Mouse (Mus musculus) kidney, postnatal 0 days (tissue): ENCODE results near the gene Serbp1. TPM values are rescaled to one million over a fixed set of nuclear protein-coding genes. Genes with fewer than 3 reads are reported as not detected.
A peak's percentile ranks its signal among the peaks of the same experiment; 100 is the strongest.

Experiments
- ATAC-seq: fragments of 200-750 bp; cut with Nextera tagmentation; replicated peaks from 2 replicates; pipeline ENCODE4 v1.8.0; 2017; ENCODE audit warnings: low read depth, moderate number of reproducible peaks, moderate TSS enrichment, moderate library complexity; ENCODE audit not compliant: low FRiP score
- DNase-seq: peaks from one replicate; pipeline ENCODE4 v3.0.0-alpha.2; 2016; ENCODE audit warnings: low spot score
- H3K27ac ChIP-seq: fragments of 300-500 bp; sonication (generic); 2 replicates; pipeline ENCODE4 v1.5.1; 2014; ENCODE audit warnings: mild to moderate bottlenecking
- H3K27me3 ChIP-seq: fragments of 300-500 bp; sonication (generic); 2 replicates; pipeline ENCODE4 v1.6.1; 2014; ENCODE audit warnings: low read length, mixed read lengths; ENCODE audit not compliant: insufficient read depth
- H3K36me3 ChIP-seq: fragments of 300-500 bp; sonication (generic); 2 replicates; pipeline ENCODE4 v1.6.1; 2014; ENCODE audit warnings: low read length, mixed read lengths; ENCODE audit not compliant: insufficient read depth
- H3K4me1 ChIP-seq: fragments of 300-500 bp; sonication (generic); replicated peaks from 2 replicates; pipeline ENCODE4 v1.6.1; 2014; ENCODE audit warnings: antibody characterized with exemption, low read length, mixed read lengths; ENCODE audit not compliant: insufficient read depth
- H3K4me2 ChIP-seq: fragments of 300-500 bp; sonication (generic); 2 replicates; pipeline ENCODE4 v1.6.1; 2014; ENCODE audit warnings: mild to moderate bottlenecking, low read length, moderate library complexity, mixed read lengths
- H3K4me3 ChIP-seq: fragments of 300-500 bp; sonication (generic); replicated peaks from 2 replicates; pipeline ENCODE4 v1.5.1; 2014; ENCODE audit warnings: low read depth, low read length
- H3K9ac ChIP-seq: fragments of 300-500 bp; sonication (generic); 2 replicates; pipeline ENCODE4 v1.6.1; 2014; ENCODE audit warnings: low read depth, low read length
- H3K9me3 ChIP-seq: fragments of 300-500 bp; sonication (generic); replicated peaks from 2 replicates; pipeline ENCODE4 v1.6.1; 2016; ENCODE audit warnings: low read length, inconsistent platforms, mixed read lengths
- CTCF ChIP-seq: IDR thresholded peaks from 2 replicates; pipeline ENCODE4 v1.5.1; 2016; ENCODE audit warnings: antibody characterized with exemption, low read depth, mild to moderate bottlenecking, moderate library complexity
- WGBS: fragments of 180-500 bp; shearing (Covaris S2); extraction: QIAGEN DNeasy Blood & Tissue Kit; methylation state at CpG from one replicate; pipeline ENCODE4 v1.1.7; 2014; 5-methylcytosine and 5-hydroxymethylcytosine counted together
- polyA plus RNA-seq: library from polyadenylated mRNA; unstranded; fragments of >200 nt; fragmentation: Nextera tagmentation; extraction: Ambion mirVana; gene quantifications from 2 replicates; pipeline ENCODE4 v1.2.1, GENCODE M21; 2015

Gene Serbp1
- polyA plus RNA-seq, 1 experiment from 2014 or later = 371 TPM

DNA sequence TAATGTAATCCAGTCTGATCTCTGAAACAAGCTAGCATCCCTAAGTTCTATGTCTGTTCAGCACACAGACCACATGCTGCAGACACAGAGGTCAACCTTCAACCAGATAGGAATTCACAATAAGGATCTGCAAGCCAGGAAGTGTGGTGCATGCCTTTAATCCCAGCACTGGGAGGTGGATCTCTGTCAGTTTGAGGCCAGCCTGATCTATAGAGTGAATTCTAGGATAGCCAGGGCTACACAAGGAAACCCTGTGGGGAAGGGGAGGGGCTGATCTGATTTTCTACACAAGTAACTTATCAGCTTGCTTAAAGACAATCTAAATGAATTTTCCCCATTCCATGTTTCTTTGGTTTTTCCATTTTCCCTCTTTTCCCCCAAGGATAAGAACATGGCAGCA lies 17.2 kb upstream of the Serbp1 start:
- Histone ChIP-seq H3K36me3 (no peaks in the 10 kb centered on the region), H3K4me2 (no peak overlapping the region), H3K9me3 (no peaks in the 10 kb centered on the region), H3K4me3 (no peak overlapping the region), H3K27me3 (no peaks in the 10 kb centered on the region), H3K27ac (no peak overlapping the region), H3K4me1 (no peaks in the 10 kb centered on the region), H3K9ac (no peak overlapping the region)
- no peak for TF ChIP-seq CTCF
- no peak for DNase-seq
- no peak for ATAC-seq

DNA sequence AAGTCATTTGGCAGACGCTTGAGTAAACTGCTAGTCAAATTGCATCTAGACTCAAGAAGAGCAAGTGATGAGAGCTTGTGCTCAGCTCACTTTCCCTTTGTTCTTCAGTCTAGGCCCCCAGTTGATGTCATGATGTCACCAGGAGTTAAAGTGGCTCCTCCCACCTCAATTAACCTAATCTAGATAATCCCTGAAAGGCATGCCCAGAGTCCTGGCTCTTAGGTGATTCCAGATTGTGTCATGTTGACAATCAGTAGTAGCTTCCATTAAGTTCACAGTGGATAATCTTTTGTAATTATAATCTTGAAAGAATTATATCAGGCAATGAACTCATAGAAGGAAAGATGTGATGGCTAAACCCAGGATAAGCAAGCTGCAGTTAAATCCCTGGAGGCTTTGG lies 14.9 kb upstream of the Serbp1 start:
- no peak for ATAC-seq
- Histone ChIP-seq H3K27ac (no peak overlapping the region), H3K27me3 (no peaks in the 10 kb centered on the region), H3K9ac (no peak overlapping the region), H3K36me3 (no peaks in the 10 kb centered on the region), H3K9me3 (no peaks in the 10 kb centered on the region), H3K4me1 (no peaks in the 10 kb centered on the region), H3K4me2 (no peak overlapping the region), H3K4me3 (no peak overlapping the region)
- no peak for DNase-seq
- no peak for TF ChIP-seq CTCF
- WGBS = 82% methylated on average over 1 of the region's 1 CpGs

DNA sequence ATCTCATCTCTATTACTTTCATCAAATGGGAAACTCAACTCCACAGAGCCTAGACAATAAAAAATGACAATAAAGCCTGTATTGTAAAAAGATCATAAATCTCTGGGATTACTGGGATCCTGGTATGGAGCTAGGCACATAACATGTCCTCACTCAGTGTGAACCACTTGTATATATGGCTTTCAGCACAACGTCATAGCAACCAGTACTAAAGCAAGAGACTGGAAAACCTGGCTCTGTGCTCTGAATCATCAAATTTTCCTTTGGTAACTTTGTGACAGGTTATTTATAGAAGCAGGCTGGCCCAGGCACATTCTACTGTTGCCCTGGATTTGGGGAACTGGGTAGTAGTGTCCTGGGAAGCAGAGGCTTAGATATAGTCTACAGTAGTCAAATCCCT lies 14.5 kb upstream of the Serbp1 start:
- H3K9ac ChIP-seq = no peak overlapping the region
- H3K4me3 ChIP-seq = no peak overlapping the region
- ATAC-seq (no peak), DNase-seq (no peak)
- WGBS = 74% methylated on average over 1 of the region's 1 CpGs
- H3K36me3 ChIP-seq = no peaks in the 10 kb centered on the region
- no peak overlapping the region for H3K27ac ChIP-seq
- no peak for TF ChIP-seq CTCF
- H3K4me2 ChIP-seq = no peak overlapping the region
- H3K27me3 ChIP-seq = no peaks in the 10 kb centered on the region
- H3K9me3 ChIP-seq = no peaks in the 10 kb centered on the region
- no peaks in the 10 kb centered on the region for H3K4me1 ChIP-seq

DNA sequence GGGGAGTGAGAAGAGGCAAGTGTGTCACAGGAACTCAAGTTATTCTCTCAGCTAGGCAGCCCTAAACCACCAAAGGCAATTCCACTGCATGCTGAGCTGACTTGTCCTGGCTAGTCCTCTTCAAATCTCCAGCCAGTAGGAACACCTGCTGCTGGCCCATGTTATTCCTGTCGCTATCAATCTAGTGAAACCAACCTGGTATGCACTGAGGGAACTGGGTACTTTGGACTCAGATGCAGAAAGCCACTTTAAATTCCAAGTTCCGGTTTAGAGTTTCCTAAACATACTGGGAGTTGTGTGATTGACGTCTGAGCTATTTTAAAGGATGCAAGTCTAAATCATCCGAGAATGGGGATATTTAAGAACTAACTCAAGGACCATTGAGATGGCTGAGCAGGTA lies 11.7 kb upstream of the Serbp1 start:
- Histone ChIP-seq H3K36me3 (no peaks in the 10 kb centered on the region), H3K4me2 (no peak overlapping the region), H3K4me3 (no peak overlapping the region), H3K4me1 (no peaks in the 10 kb centered on the region), H3K27ac (no peak overlapping the region), H3K9me3 (no peaks in the 10 kb centered on the region), H3K9ac (no peak overlapping the region), H3K27me3 (no peaks in the 10 kb centered on the region)
- TF ChIP-seq CTCF = no peak
- 71% methylated on average over 4 of the region's 4 CpGs for WGBS
- DNase-seq = no peak
- no peak for ATAC-seq

DNA sequence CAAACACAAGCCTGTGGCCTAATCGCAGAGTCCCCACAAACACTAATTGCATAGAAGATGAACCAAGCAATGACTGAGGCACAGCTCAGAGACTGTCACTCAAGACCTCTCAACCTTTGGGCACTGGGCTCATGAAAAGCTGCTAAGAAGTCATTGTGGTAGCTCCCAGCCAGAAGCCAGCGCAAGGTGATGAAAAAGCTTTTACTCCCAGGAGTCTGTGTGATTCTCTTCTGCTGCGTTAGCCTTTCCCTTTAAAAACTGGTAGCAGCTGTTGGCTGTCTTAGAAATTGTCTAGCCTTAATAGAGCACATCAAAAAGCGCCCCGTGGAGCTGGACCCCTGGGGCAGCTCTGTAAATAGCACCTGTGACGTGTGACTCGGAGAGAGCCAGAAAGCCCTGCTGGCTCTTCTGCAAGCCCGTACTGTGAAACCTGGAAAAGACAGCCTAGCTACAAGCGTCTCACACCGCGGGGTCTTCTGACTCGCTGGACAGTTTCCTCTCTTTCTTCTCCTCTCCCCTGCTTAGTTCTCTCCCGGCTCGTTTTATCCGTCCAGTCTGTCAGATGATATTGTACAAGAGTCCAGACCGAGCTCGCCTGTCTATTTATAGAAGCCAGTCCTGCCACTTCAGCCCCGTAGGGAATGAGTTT lies 9.4 kb upstream of the Serbp1 start:
- H3K9me3 ChIP-seq = no peaks in the 10 kb centered on the region
- H3K36me3 ChIP-seq = no peaks in the 10 kb centered on the region
- DNase-seq (peak; percentile 44), ATAC-seq (0 out of 2 replicates have a peak, but pooled peaks have one; percentile 21)
- 11% methylated on average over 18 of the region's 18 CpGs for WGBS
- peak overlapping the region; percentile 52 for H3K4me2 ChIP-seq
- peak overlapping the region; percentile 13; the same call in 1 of the 2 replicates for H3K4me3 ChIP-seq
- no peak overlapping the region for H3K9ac ChIP-seq
- H3K4me1 ChIP-seq = no peaks in the 10 kb centered on the region
- no peaks in the 10 kb centered on the region for H3K27me3 ChIP-seq
- H3K27ac ChIP-seq = no peak overlapping the region
- TF ChIP-seq CTCF = no peak

DNA sequence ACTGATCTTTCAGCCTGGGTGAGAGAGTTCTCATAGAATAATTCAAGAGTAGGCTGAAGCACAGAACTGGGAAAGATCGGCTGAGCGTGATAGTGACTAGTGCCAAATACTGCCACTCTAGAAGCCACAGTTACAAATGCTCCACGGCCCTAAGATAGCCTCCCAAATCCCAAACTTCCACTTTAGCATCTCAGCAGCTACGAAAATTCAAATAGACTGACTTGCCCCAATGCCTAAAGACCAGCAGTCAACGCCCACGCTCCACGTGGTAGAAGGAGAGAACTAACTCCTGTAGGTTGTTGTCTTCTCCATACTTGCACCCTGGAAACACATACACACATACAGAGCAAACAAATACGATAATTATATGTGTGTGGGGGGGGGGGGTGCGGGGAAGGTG lies 8.5 kb upstream of the Serbp1 start:
- TF ChIP-seq CTCF = no peak
- no peak for DNase-seq
- H3K9me3 ChIP-seq = no peaks in the 10 kb centered on the region
- no peak overlapping the region for H3K9ac ChIP-seq
- H3K36me3 ChIP-seq = no peaks in the 10 kb centered on the region
- no peak overlapping the region for H3K4me3 ChIP-seq
- WGBS = 30% methylated on average over 9 of the region's 9 CpGs
- no peaks in the 10 kb centered on the region for H3K4me1 ChIP-seq
- no peak overlapping the region for H3K27ac ChIP-seq
- no peak overlapping the region for H3K4me2 ChIP-seq
- ATAC-seq = no peak
- H3K27me3 ChIP-seq = no peaks in the 10 kb centered on the region
